Mouse (Mus musculus): ENCODE measurements around the gene Calu. TPM values are rescaled to one million over a fixed set of nuclear protein-coding genes. Genes with fewer than 3 reads are reported as not detected.

Gene Calu
- total and polyA plus RNA-seq, 3 experiments = 107 to 161 (median 112) TPM

DNA sequence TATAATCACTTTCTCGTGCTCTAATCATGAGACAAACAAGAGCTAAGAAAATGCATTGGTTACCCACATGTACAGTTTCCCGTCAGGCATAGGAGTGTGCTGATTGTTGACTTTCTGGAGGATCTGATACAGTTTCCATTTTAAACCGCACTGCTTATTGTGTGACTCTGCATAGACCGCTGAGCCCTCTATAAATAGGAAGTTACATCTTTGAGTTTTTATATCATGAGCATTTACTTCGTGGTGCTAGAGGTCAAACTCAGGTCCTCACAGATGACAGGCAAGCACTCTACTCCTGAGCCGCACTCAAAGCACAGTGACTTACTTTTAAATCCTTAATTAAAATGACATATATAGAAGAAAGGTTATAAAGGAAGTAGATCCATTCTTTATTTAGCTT, 12.3 kb downstream of the Calu start:
- H3K4me1 ChIP-seq (ENCODE audit: control insufficient read depth in 1 of 2, insufficient read depth in 2 of 2) = no peaks in the 10 kb centered on the region
- H3K9me3 ChIP-seq (replicated peaks; ENCODE audit: low read length) = no peaks in the 10 kb centered on the region
- no peak overlapping the region for H3K4me2 ChIP-seq (ENCODE audit: insufficient read depth, low read depth, poor library complexity, severe bottlenecking)
- peaks cover 19% of the 10 kb centered on the region; the same call in 1 of the 2 replicates for H3K79me2 ChIP-seq (replicated peaks; ENCODE audit: control insufficient read depth, extremely low read depth, insufficient read depth, poor library complexity, severe bottlenecking)
- no peak overlapping the region for H3K9ac ChIP-seq (ENCODE audit: insufficient read depth, low read depth)
- in situ Hi-C loops (cut with MboI; ENCODE audit: low pct_ligation_motif_present, low pct_unique_long_range_greater_than_20kb, low sequenced_read_pairs) = no loop called here
- H3K36me3 ChIP-seq (replicated peaks in 1 of 2; ENCODE audit: control insufficient read depth in 1 of 2, insufficient read depth in 1 of 2, low read length in 1 of 2) = peaks cover 24 to 71% of the 10 kb centered on the region in 2 experiments
- H3K27ac ChIP-seq (ENCODE audit: insufficient read depth, low read depth) = no peak overlapping the region
- H3K27me3 ChIP-seq (replicated peaks) = no peaks in the 10 kb centered on the region
- TF ChIP-seq MXI1 (IDR thresholded peaks at IDR 0.05; ENCODE audit: low read depth, low read length) = no peak
- TF ChIP-seq POLR2AphosphoS2 (IDR thresholded peaks at IDR 0.05; ENCODE audit: low read depth, low read length) = no peak
- TF ChIP-seq IRF4 (IDR thresholded peaks at IDR 0.05; ENCODE audit: low read depth, low read length) = no peak
- TF ChIP-seq NRF1 (IDR thresholded peaks at IDR 0.05; ENCODE audit: low read depth, low read length) = no peak
- TF ChIP-seq ZNF384 (IDR thresholded peaks at IDR 0.05; ENCODE audit: low read depth, low read length) = no peak
- TF ChIP-seq ETS1 (conservative IDR thresholded peaks at IDR 0.05; ENCODE audit: low read depth, low read length) = no peak
- TF ChIP-seq POLR2A (IDR thresholded peaks at IDR 0.05; ENCODE audit: low read depth, low read length) = no peak
- no peak for TF ChIP-seq TBP (conservative IDR thresholded peaks at IDR 0.05; ENCODE audit: low read depth, low read length)
- TF ChIP-seq E2F4 (IDR thresholded peaks at IDR 0.05; ENCODE audit: insufficient replicate concordance, low read depth, low read length) = no peak
- no peak for TF ChIP-seq ZC3H11A (IDR thresholded peaks at IDR 0.05; ENCODE audit: low read depth, low read length)
- TF ChIP-seq HCFC1 (IDR thresholded peaks at IDR 0.05; ENCODE audit: low read depth, low read length) = no peak
- no peak for TF ChIP-seq BHLHE40 (IDR thresholded peaks at IDR 0.05; ENCODE audit: low read depth, low read length)
- TF ChIP-seq SIN3A (IDR thresholded peaks at IDR 0.05; ENCODE audit: low read length) = no peak
- TF ChIP-seq MAZ (IDR thresholded peaks at IDR 0.05; ENCODE audit: low read depth, low read length) = no peak
- no peak for TF ChIP-seq MAFK (IDR thresholded peaks at IDR 0.05; ENCODE audit: insufficient replicate concordance, low read length)
- no peak for TF ChIP-seq USF2 (conservative IDR thresholded peaks at IDR 0.05; ENCODE audit: low read depth, low read length)
- no peak for TF ChIP-seq ELF1 (IDR thresholded peaks at IDR 0.05; ENCODE audit: low read depth, low read length)
- TF ChIP-seq MYC (IDR thresholded peaks at IDR 0.05; ENCODE audit: low read depth, low read length) = no peak
- no peak for TF ChIP-seq JUND (conservative IDR thresholded peaks at IDR 0.05; ENCODE audit: low read depth, low read length)
- TF ChIP-seq TCF12 (IDR thresholded peaks at IDR 0.05; ENCODE audit: low read depth, low read length) = no peak
- DNase-seq (ENCODE audit: extremely low read depth) = no peak
- dilution Hi-C loops (cut with MboI; ENCODE audit: extremely low pct_ligation_motif_present, extremely low pct_unique_long_range_greater_than_20kb, low sequenced_read_pairs) = no loop called here
- H3K4me3 ChIP-seq (replicated peaks in 1 of 3; ENCODE audit: low read depth in 2 of 3, low read length in 2 of 3, poor library complexity in 1 of 3) = no peak overlapping the region

DNA sequence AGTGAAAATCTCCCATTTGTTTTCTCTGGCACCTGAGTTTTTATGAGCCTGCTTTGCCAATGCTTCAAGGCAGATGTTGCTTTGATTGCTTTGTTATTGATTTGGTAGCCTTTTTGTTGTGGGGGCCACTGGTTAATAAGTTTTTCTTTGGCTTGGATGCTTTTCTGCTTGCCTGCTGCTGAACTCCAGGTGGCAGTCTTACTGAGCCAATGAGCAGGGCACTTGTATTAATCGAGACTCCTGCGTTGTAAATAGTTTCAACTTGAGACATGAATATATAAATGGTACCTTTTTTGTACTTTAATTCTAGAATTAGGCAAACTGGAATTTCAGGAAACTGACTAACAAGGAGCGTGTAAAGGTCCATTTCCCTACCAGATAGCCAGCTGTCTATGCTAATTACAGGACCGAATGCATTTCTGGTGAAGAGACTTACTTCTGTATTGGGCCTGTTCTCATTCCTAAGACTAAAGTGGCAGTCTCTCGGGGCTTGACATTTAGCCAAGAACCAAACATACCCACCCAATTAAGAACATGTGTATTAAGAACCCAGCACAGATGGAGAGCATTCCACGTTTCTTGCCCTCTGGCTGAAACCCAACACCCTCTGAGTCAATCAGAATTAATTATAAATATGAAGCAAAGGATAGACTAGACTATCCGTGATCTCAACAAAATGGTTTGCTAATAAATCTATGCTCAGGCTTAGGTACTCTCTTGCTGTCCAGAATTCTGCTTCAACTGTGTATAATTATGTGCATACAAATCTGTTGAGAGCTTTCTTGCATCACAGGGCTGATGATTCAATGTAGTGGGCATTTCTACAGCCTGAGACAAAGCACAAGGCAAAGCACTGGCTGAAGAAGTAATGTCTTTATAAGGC, 14.6 kb downstream of the Calu start:
- TF ChIP-seq ETS1 (conservative IDR thresholded peaks at IDR 0.05; ENCODE audit: low read depth, low read length) = no peak
- TF ChIP-seq MXI1 (IDR thresholded peaks at IDR 0.05; ENCODE audit: low read depth, low read length) = no peak
- peak; percentile 37 for TF ChIP-seq SMC3 (IDR thresholded peaks at IDR 0.05; ENCODE audit: low read depth, low read length)
- no peak for TF ChIP-seq USF2 (conservative IDR thresholded peaks at IDR 0.05; ENCODE audit: low read depth, low read length)
- no peak for TF ChIP-seq ZC3H11A (IDR thresholded peaks at IDR 0.05; ENCODE audit: low read depth, low read length)
- no peak for TF ChIP-seq TBP (conservative IDR thresholded peaks at IDR 0.05; ENCODE audit: low read depth, low read length)
- TF ChIP-seq CTCF (conservative IDR thresholded peaks at IDR 0.05 in 1 of 2, IDR thresholded peaks at IDR 0.05 in 1 of 2; ENCODE audit: low read depth in 2 of 2, low read length in 2 of 2) = peak in 1 of 2 experiments; percentile 49; a peak in 2 of 4 replicates
- TF ChIP-seq CHD2 (IDR thresholded peaks at IDR 0.05; ENCODE audit: low read length) = no peak
- TF ChIP-seq RAD21 (IDR thresholded peaks at IDR 0.05; ENCODE audit: low read depth, low read length) = peak; percentile 41
- TF ChIP-seq MAZ (IDR thresholded peaks at IDR 0.05; ENCODE audit: low read depth, low read length) = no peak
- Histone ChIP-seq H3K4me2 (ENCODE audit: insufficient read depth, low read depth, poor library complexity, severe bottlenecking) (no peak overlapping the region), H3K36me3 (replicated peaks in 1 of 2; ENCODE audit: control insufficient read depth in 1 of 2, insufficient read depth in 1 of 2, low read length in 1 of 2) (peaks cover 37 to 72% of the 10 kb centered on the region in 2 experiments), H3K9me3 (replicated peaks; ENCODE audit: low read length) (no peaks in the 10 kb centered on the region), H3K9ac (ENCODE audit: insufficient read depth, low read depth) (no peak overlapping the region), H3K4me3 (replicated peaks in 1 of 3; ENCODE audit: low read depth in 2 of 3, low read length in 2 of 3, poor library complexity in 1 of 3) (no peak overlapping the region), H3K27me3 (replicated peaks) (no peaks in the 10 kb centered on the region), H3K27ac (ENCODE audit: insufficient read depth, low read depth) (no peak overlapping the region), H3K79me2 (replicated peaks; ENCODE audit: control insufficient read depth, extremely low read depth, insufficient read depth, poor library complexity, severe bottlenecking) (peaks cover 13% of the 10 kb centered on the region; the same call in 1 of the 2 replicates), H3K4me1 (ENCODE audit: control insufficient read depth in 1 of 2, insufficient read depth in 2 of 2) (no peaks in the 10 kb centered on the region)
- in situ Hi-C loops (cut with MboI; ENCODE audit: low pct_ligation_motif_present, low pct_unique_long_range_greater_than_20kb, low sequenced_read_pairs) (no loop called here), dilution Hi-C loops (cut with MboI; ENCODE audit: extremely low pct_ligation_motif_present, extremely low pct_unique_long_range_greater_than_20kb, low sequenced_read_pairs) (no loop called here)
- no peak for DNase-seq (ENCODE audit: extremely low read depth)
